Mouse (Mus musculus): ENCODE data around the gene Nadsyn1.

- TF ChIP-seq CTCF (IDR thresholded peaks at IDR 0.05; ENCODE audit: low read depth, low read length): no peak
- no peak for TF ChIP-seq GATA1 (IDR thresholded peaks at IDR 0.05; ENCODE audit: borderline replicate concordance, low read length)
Measured at GRCm38 (mm10) chr7:143848127-143848767, 25.6 kb upstream of the Nadsyn1 start.

Data from G1E (cell line).